Mouse (Mus musculus) thymus, adult 2 months (tissue): ENCODE data around the gene Adora2a.

Experiments
- CTCF ChIP-seq: fragments of 200-500 bp; IDR thresholded peaks from 2 replicates; pipeline ENCODE4 v1.5.1; 2012; ENCODE audit warnings: mild to moderate bottlenecking, control low read depth, low read length, moderate library complexity, borderline replicate concordance; ENCODE audit not compliant: control insufficient read depth, poor library complexity, insufficient read depth; ENCODE audit errors: extremely low read depth
- POLR2A ChIP-seq: fragments of 200-500 bp; IDR thresholded peaks from 2 replicates; pipeline ENCODE4 v1.6.1; 2012; ENCODE audit warnings: mild to moderate bottlenecking, low read length, control low read depth, moderate library complexity; ENCODE audit not compliant: control insufficient read depth, poor library complexity, insufficient read depth; ENCODE audit errors: extremely low read depth

DNA sequence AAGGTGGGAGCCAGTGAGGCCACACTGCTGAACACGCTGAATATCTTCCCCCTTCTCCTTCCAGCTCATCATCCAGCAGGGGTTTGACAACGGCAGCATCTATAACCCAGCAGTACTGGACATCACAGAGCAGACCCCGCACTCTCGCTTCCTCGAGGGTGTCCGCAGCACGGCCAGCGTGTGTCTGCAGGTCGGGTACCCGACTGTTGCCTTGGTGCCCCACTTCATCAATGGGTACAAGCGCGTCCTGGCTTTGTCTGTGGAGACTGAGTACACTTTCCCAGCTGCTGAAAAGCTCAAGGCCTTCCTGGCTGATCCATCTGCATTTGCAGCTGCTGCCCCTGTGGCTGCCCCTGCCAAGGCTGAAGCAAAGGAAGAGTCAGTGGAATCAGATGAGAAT lies 35.9 kb downstream of the Adora2a start:
- TF ChIP-seq CTCF (no peak), POLR2A (no peak)
